Mouse (Mus musculus) R1 (cell line): ENCODE measurements around the gene Rassf1.

ENCODE experiments used
- DNase-seq: peaks from one replicate; pipeline ENCODE4 v3.0.0-alpha.2; 2018; ENCODE audit warnings: low read depth, low spot score

Rassf1 gene

GRCm38 (mm10) chr9:107555701-107556100 is 4.3 kb downstream of the Rassf1 start:
- DNase-seq = no peak

DNA sequence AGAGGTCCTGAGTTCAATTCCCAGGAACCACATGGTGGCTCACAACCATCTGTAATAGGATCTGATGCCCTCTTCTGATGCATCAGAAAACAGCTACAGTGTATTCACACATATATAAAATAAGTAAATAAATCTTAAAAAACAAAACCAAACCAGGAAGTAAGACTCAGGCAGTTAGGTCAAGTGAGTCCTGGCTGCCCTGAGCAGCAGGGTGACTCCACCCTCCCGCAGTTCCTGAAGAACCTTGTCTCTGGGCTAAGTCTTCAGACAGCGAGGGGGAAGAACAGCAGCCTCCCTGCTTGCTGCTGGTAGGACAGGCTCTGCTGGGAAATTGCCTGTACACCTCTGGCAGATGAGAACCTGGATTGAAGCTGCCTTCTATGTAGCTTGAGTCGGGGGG is 5.0 kb downstream of the Rassf1 start:
- no peak for DNase-seq

DNA sequence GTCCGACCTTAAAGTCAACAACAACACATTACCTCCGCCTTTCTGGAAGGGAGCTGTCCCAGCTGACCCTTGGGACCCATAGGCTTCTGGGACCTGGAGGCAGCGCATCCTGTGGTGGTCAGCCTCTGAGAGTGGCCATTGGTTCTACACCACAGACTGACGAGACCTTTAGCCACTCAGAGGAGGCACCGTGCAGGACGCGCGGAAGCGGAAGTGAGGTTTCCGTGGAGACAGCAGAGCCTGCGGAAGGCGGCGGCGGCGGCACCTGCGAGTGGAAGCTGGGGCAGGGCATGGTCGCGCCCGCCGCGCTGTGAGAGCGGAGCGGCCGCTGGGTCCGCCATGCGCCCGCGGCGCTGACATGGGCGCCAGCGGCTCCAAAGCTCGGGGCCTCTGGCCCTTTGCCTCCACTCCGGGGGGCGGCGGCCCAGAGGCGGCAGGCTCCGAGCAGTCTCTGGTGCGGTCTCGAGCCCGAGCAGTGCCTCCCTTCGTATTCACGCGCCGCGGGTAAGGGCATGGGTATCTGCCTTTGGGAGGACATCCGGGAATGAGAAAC is 11.8 kb downstream of the Rassf1 start, which contains the start of gene Tusc2:
TSS of gene Tusc2 (plus strand) at position 227 of the 553 bp plus-strand sequence.
- peak; percentile 97 for DNase-seq

DNA sequence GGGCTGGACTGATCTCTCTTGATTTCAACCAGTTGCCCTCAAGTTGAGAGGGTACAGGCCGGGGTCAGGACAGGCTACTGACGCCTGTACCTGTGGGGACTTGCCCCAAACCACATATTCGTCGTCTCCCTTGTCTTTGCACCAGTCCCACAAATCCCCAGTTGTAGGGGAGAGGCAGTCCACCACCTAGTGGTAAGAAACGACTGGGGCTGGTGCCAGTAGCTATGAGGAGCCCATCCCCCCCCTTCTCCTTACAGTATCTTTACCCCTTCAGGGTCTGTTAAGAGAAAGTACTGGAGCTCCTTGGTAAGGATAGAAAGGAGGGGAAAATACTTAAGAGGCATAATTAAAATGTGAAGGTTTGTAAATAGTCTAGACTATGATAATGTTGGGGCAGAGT is 14.2 kb downstream of the Rassf1 start:
- DNase-seq = peak; percentile 43

- DNase-seq = peak; percentile 69
Observed at GRCm38 (mm10) chr9:107566041-107566709, 14.8 kb downstream of the Rassf1 start.

DNA sequence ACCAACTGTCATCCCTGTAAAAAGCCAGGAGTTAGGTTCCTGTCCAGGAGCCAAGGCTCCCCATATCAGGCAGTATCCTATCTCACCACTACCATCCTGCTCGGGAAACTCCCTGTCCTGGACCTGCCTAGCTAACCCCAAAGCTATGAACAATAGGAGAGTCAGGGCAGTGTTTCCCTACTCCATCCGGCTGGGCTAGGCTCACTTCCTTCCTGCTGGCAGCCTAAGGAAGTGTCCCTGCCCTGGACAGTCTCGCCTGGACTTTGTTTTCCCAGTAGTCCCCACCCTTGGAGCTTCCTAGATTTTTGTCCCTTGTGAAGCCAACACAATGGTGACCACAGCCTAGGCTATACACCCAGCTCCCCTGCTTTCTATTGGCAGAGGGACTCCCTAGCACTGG is 15.5 kb downstream of the Rassf1 start:
- no peak for DNase-seq

GRCm38 (mm10) chr9:107567702-107568319 is 16.5 kb downstream of the Rassf1 start, which contains the start of gene Hyal2:
Gene Hyal2 (plus strand): TSS chr9:107567945.
- DNase-seq = no peak

GRCm38 (mm10) chr9:107568331-107569261 is 17.2 kb downstream of the Rassf1 start:
- peak; percentile 95 for DNase-seq

DNA sequence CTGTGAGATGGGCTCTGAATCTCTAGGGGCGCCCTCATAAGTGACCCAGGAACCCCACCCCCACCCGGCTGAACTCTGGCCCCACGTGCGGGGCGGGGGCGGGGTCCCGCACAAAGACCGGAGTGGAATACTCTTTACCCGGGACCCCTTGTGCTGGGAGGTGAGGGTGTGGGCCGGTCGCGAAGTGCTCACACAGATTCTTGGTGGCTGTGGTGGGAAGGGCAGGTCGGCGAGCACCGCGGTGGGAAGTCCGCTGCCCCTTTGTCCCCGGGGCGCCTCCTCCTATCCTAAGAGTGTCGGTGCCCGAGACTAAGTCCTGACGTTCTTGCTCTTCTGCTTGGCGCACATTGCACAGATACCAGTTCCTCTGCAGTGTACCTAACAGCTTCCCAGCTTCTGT is 17.9 kb downstream of the Rassf1 start:
- DNase-seq = no peak

- no peak for DNase-seq
Observed at GRCm38 (mm10) chr9:107570016-107570415, 18.7 kb downstream of the Rassf1 start.

- no peak for DNase-seq
Observed at GRCm38 (mm10) chr9:107570845-107571244, 19.5 kb downstream of the Rassf1 start.

GRCm38 (mm10) chr9:107571534-107572326 is 20.4 kb downstream of the Rassf1 start:
- no peak for DNase-seq

DNA sequence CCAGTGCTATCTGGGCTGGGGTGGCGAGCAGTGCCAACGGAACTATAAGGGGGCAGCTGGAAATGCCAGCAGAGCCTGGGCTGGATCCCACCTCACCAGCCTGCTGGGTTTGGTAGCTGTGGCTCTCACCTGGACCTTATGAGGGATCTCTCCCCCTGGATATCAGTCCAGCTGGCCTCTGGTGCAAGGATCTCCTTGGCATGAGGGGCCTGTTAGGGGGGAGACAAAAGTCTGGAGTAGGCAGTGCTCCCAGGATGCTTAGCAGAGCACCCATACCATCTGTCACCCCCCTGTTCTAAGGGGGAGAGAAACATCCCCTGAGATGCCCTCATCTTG is 20.9 kb downstream of the Rassf1 start:
- no peak for DNase-seq

DNA sequence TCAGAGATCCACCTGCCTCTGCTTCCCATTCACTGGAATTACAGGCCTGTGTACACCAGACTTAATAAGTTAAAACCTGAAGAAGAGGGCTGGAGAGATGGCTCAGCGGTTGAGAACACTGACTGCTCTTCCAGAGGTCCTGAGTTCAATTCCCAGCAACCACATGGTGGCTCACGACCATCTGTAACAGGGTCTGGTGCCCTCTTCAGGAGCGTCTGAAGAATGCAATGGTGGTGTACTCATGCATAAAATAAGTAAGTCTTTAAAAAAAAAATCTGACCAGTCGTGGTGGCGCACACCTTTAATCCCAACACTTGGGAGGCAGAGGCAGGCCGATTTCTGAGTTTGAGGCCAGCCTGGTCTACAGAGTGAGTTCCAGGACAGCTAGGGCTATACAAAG is 22.4 kb downstream of the Rassf1 start:
- DNase-seq = peak; percentile 83

DNA sequence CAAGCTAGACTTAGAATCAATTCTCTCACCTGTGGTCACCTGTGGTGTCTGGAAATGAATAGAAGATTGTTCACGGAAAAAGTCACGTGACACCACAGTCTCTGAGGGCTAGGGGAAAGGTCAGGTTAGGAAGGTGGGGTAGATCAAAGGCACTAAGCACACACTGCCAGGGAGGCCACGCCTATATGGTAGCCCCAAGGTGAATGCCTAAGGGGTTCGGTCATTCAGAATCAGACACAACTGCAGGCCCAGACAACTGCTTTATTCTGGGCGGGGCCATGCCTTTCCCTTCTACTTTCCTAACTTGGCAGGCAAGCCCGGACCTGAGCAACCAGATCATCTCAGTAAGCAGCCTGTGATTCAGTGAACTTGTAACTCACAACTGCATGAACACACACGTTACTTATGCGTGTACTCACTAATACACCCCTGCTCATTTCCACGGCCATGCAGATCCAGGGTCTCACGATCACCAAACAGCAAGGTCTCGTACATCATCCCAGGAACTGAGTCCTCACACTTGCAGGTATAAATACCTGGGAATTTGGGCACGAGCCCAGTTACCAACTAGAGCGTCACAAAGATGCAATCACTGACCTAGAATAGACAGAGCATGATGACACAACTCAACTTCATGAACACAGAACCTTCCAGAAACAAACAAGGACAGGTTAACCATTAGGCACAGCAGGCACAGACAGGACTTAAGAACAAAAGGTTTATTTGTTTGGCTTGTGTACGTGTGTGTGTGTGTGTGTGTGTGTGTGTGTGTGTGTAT is 24.4 kb downstream of the Rassf1 start:
- peak; percentile 94 for DNase-seq

DNA sequence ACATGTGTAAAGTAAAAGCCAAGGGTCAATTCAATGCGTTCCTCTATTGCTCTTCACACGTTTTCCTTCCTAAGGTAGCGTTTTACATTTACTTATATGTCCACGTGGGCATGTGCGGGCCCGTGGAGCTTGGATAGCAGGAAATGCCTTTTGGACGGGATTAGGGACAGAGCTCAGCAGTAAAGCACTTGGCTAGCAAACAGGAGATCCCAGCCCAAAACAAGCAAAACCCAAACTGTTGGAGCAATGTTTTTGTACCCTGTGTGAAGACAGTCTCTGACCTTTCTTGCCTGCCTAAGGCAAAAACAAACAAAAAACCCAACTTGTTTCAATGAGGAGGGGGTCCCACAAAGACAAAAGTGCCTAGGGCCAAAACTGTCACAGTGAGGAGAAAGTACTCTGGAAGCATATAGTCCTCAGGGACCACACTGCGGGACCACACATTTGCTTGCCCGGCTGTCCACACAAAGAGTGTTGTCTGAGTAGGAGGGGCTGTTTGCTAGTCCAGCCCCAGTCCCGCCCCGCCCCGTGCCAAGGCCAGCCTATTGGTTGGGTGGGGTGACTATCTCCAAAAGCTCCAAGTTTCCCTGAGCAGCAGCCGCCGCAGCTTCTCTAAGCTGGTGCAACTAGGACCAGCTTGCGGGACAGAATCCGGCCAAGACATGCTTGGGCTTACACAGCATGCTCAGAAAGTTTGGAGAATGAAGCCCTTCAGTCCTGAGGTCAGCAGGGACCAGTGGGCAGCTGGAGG is 25.2 kb downstream of the Rassf1 start, which contains the start of gene Hyal1:
TSS of gene Hyal1 (plus strand) at position 571 of the 751 bp plus-strand sequence.
- peak; percentile 90 for DNase-seq

- DNase-seq = no peak
Observed at GRCm38 (mm10) chr9:107577871-107578270, 26.5 kb downstream of the Rassf1 start.

DNA sequence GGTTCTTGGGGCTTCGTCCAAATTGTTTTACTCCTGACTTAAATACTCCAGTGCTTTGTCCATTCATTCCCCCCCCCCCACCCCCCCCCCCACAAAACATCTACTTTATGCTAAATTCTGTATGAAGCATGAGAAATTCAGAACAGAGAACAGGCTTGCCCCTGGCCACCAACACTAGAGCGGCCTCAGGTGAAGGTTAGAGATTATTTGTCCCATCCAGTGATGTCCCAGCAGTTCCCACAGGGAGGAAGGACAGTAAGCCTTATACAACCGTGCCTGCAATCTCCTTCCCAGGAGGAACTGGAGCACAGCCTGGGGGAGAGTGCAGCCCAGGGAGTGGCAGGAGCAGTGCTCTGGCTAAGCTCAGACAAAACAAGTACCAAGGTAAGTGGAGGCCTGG is 27.2 kb downstream of the Rassf1 start, which contains the start of gene Naa80:
TSS of gene Naa80 (plus strand) at position 301 of the 400 bp plus-strand sequence.
- DNase-seq = no peak
